Mouse (Mus musculus) monocyte, adult 5-6 weeks (primary cell): ENCODE data around the gene Nrtn. TPM values are rescaled to one million over a fixed set of nuclear protein-coding genes. Genes with fewer than 3 reads are reported as not detected.

Experiments used
- ATAC-seq: fragments of 153-309, 156-312 bp; replicated peaks from 2 replicates; pipeline ENCODE4 v1.8.0; 2017; ENCODE audit warnings: mild to moderate bottlenecking; ENCODE audit not compliant: low TSS enrichment, insufficient number of reproducible peaks, severe bottlenecking, poor library complexity, low FRiP score
- total RNA-seq: library from RNA; stranded (forward); fragments of 200-1000, 200-491, 200-594 nt; gene quantifications from 3 replicates; pipeline ENCODE4 v1.2.3, GENCODE M21; 2017

Gene Nrtn
- not detected in 3 replicates for total RNA-seq

DNA sequence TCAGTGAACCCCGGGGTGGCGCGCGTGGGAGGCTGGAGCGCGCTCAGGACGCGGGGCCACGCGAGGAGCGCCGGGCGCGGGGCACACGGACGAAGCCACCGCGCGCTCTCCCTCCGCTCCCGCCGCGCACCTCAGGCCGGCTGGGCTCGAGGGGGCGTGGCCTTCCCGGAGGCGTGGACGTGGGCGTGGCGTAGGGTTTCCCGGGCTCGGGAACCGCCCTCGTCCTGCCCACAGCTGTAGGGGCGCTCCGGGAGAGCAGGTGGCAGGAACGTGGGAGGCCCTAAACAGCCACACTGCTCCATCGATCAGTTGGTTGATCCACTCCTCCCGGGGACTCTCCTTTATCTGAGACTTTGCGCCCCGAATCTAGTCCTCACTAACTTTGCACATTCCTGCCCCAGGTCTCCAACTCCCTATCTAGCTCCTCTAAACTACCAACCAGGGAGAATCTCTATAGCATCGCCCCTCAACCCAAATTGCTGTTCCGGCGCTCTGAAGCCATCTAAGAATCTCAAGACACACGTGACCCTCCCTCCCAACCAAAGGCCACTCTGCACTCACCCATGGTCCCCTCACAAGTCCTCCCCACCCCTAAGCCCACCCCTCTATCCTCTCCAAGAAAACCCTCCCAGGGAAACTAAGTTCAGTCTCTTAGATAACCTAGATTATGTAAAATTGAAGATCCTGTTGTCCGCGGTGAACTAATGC lies at the start of gene Nrtn:
Gene Nrtn, minus strand, starts transcription at position 115 of the 708 bp plus-strand sequence.
- ATAC-seq, result no peak

GRCm38 (mm10) chr17:56805784-56806183 lies 48.5 kb upstream of the Nrtn start:
- ATAC-seq, result no peak

- no peak for ATAC-seq
Measured at GRCm38 (mm10) chr17:56804952-56805351, 47.6 kb upstream of the Nrtn start.

DNA sequence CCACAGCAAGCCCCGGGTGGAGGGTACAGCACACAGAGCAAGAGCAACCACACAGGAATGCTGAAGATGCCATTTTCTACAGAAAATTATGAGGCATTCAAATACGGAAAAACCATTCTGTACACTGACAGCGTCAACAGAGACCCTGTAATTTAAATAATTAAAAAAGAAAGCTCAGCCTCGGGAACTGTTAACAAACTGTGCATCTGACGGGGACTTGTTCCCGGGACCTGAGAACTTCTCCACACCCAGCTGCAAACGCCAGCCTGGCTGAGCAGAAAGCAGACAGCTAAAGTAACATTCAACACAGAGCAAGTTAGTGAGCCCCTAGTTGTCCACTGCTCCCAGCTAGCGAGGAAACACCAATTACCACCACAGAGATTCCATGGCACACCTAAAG lies 44.7 kb upstream of the Nrtn start:
- ATAC-seq, result no peak

DNA sequence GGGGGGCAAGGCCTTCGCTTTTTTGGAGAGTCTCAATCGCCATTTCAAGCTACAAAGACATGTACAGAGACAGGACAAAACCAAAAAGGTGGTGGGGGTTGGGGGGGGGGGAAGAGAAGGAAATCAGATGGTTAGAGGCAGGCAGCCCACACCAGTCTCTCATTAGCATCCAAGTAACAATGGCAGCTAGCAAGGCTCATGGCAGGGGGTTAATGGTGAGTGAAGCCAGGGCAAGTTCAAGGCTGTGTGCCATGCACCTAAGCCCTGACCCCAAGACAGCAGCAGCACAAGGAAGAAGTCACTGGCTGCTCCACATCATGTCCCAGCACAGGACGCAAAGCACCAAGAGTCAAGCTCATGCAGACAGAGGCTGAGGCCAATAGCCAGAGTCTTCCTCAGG lies 41.9 kb upstream of the Nrtn start:
- no peak for ATAC-seq

DNA sequence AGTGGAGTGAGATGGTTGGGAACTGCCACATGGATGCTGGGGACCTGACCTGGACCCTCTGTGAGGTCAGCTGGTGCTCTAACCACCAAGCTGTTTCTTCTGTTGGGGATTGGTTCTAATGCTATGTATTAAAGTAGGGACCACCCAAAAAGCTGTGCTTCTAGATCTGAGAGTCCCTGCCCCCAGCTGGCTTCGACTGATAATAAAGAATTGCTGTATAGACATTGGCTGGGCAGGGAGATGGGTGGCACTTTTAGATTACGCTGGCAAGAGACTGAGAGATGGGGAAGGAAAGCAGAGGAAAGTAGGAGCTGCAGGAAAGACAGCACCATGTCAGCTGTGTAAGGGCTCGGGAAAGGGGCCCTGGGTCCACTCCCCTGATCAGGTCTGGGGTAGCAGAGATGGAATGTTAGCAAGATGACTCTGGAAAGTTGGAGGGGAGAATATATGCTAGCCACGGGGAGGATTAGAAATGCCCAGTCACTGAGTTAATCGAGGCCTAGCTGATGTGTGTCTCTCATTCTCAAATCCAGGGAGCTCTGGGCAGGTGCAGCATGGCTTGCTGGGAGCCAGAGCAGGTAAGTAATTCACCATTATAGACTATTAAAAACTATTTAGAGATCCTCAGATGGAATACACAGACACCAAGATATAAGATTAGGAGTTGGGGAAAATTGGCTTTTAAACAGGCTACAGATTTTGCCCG lies 36.4 kb upstream of the Nrtn start:
- ATAC-seq, result no peak

DNA sequence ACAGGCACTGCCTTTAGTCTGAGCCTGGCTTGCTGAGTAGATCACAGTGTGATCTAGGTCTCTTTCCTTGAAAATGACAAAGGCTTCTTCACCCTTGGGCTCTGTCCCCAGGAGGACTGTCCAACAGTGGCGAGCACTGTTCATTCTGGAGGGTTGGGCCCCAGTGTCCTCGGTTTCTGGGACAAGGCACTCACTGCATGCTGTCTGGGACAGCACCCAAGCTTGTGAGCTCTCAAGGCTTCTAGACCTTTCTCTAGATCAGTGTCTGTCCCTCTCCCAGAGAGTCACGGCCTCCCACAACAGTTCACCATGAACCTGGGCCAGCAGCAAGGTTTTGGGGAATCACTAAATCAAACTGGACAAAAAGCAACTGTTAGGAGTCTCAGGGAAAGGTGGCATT lies 35.3 kb upstream of the Nrtn start:
- no peak for ATAC-seq

GRCm38 (mm10) chr17:56789286-56789685 lies 32.0 kb upstream of the Nrtn start:
- ATAC-seq, result no peak

- no peak for ATAC-seq
Measured at GRCm38 (mm10) chr17:56788886-56789285, 31.6 kb upstream of the Nrtn start.

DNA sequence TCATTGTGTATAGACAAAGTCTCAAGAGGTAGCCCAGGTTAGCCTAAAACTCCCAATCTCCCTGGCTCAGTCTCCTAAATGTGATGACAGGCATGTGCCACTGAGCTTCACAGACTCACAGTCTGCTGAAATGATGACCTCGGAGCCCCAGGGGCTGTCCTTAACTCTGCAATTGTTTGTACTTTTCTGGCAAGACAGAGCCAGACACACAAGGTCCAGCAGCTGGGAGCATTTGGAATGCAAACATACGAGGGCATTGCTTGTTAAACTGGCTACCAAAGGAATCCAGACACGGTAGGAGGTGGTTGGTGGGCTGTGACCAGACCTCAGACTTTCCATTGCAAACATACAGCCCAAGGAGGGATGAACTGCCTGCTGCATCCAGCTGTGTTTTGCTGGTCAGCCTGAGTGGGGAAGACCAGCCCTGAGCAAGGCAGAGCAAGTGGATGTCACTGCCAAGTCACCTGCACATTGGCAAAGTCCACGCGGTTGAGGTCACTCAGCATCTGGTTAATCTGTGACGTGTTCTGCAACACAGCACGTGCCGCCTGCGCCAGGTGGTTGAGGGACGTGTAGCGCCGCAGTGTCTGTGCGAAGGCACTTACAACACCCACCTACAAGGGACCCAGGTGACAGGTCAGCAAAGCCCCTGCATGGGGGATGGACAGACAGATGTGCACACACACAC lies 23.1 kb upstream of the Nrtn start:
- no peak for ATAC-seq

DNA sequence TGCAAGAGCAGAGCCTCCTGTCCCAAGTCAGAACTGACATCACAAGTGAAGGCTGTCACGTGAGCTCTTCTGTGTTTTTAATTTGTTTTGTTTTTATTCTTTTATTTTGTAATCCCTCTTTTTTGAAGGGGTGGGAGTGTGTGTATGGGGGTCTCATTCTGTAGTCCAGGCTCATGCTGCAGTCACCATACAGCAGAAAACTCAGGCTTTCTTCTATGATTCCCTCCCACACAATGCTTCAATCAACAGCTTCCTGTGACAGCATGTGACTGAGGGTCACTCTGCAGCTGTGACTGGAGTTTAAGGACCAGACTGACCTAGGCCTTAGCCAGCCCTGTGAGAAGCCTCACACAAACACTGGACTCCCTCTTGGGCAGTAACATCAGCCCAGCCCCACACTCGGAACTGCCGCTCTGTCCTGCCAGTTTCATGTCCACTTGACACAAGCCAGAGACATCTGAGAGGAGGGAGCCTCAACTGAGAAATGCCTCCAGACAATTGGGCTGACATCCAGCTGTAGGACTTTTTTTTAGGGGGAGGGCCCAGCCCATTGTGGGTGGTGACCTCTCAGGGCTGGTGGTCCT lies 21.5 kb upstream of the Nrtn start:
- ATAC-seq, result no peak

DNA sequence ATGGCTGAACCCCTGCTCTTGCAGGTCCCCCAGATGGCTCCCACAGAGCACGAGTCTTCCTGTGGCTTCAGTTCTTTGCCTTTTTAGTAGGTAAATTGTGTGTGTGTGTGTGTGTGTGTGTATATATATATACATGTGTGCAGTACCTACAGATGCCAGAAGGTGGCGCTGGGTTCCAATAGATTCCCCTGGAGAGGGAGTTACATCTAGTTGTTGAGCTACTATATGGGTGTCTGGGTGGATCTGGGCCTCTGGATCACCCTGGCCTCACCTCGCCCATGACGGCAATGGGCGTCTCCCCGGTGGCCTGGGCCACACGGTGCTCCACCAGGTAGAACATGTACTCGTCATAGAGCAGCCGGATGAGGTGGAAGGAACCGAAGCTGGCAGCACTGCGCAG lies 20.2 kb upstream of the Nrtn start:
- ATAC-seq, result no peak

DNA sequence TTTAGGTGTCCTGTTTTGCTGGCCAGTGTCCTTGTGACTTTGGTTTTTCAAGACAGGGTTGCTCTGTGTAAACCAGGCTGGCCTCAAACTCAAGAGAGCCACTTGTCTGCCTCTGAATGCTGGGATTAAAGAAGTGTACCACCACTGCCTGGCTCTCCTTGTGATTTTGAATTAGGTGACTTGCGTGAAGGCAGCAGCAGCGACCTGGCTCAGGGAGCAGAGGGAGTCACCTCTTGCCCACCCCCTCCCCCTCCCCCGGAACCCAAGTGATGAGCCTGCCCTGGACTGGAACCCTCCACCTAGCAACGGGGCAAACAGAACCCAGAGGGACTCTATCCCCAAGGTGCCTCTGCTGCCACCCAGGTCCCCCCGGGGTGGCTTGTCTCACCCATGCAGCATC lies 12.6 kb upstream of the Nrtn start, which contains the start of gene Prr22:
Gene Prr22, plus strand, starts transcription at position 301 of the 400 bp plus-strand sequence.
- ATAC-seq, result no peak

DNA sequence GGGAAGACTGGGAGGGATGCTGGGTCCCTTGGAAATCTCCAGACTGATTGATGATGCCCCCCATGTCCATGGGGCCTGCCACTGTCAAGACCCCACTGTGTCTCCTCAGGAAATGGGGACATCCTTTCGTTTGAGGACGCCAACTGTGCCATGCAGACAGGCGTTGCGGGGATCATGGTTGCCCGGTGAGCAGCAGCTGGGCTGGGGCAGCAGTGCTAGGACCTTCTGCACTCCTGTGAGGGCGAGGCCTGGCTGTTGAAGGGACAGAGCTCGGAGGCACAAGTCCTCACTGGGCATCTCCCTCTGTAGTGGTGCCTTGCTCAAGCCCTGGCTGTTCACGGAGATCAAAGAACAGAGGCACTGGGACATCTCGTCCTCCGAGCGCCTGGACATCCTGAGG lies 11.6 kb upstream of the Nrtn start:
- ATAC-seq, result no peak

GRCm38 (mm10) chr17:56767531-56768135 lies 10.3 kb upstream of the Nrtn start:
- no peak for ATAC-seq

DNA sequence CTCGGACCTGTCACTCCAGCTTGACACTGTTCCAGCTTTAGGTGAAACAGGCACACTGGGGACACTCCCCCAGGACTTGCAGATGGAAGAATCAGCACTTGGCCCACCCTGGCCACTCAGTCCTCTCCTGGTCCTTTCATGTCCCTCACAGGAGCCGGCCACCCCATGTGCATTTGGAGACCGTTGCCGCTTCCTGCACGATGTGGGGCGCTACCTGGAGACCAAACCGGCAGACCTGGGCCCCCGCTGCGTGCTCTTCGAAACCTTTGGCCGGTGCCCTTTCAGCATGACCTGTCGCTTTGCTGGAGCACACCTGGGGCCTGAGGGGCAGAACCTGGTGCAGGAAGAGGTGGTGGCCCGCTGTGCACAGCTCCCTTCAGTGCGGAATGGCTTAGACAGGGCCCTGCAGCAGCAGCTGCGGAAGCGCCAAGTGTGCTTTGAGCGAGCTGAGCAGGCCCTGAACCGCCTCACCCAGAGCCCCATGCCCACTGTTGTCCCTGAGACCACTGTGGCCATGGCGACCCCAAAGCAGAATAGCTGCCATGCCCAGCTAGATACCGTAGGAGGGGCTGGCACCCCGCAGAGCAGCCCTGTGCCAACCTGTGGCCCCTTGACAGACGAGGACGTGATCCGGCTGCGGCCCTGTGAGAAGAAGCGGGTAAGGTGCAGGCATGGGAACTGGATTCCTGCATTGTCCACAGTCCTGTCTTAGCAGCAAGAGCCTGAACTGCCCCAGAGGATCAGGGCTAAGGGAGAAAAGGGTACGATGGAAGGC lies 9.5 kb upstream of the Nrtn start:
- no peak for ATAC-seq

DNA sequence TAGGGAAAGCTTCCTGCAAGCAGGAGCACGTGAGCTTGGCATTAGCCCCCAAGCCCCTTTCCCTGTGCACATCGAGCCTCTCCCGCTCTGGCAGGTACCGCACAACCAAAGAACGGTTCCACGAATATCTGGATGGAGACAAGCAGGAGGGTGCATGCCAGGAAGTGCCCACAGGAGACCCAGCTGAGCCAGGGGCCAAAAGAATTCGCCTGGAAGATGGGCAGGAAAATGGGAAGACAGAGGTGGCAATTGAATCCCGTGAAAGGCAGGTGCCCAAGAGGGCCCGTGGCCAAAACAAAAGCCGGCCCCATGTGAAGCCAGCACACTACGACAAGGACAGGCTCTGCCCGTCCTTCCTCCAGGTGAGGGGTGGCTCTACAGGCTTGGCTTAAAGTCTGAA lies 8.1 kb upstream of the Nrtn start:
- no peak for ATAC-seq
